Mouse (Mus musculus): ENCODE measurements around the gene Telo2.
A peak's percentile ranks its signal among the peaks of the same experiment; 100 is the strongest.
"Not testable (repeated sequence)": the region's sequence is repeated elsewhere in the genome, so short reads cannot be mapped to it uniquely, and the experiment has no call there.

Telo2 gene

GRCm38 (mm10) chr17:25115664-25116432 lies at the start of gene Telo2:
Gene Telo2, minus strand, starts transcription at chr17:25115967.
- DNase-seq (ENCODE audit: low read depth, low spot score), result peak; percentile 86

GRCm38 (mm10) chr17:25164770-25165169 lies 49.0 kb upstream of the Telo2 start:
- DNase-seq (ENCODE audit: low read depth, low spot score), result no peak

DNA sequence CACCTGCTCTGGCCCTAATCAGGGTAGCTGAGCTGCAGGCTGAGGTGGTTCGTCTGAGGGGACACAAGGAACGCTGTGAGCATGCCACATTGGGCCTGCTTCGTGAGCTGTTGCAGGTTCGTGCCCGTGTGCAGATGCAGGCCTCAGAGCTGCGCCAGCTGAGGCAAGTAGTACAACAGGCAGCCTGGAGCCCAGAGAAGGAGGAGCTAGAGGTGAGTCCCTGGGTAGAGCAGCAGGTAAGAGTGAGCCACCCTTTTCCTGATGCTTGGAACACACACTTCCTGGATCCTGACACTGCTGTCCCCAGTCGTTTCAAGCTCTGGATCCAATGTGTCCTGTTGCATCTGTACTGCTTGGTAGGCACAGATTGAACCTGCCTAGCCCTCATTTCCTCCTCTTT lies 47.6 kb upstream of the Telo2 start:
- no peak for DNase-seq (ENCODE audit: low read depth, low spot score)

DNA sequence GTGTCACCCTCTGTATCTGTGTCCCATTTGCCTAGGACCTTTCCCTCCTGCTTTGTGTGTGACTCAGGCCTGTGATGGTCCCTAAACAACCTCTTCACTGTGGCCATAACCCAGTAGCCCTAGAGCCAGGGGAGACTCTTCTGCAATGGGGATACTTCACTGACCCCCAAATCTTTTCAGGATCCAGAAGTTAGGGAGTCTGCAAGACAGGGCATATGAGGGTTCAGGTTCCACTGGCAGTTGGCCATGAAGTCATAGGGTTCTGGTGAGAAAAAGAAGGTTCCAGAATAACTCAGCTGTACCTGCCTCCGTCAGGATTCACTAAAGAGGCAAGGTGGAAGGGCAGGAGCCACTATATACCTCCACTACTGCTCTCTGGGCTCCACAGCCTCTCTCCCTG lies 46.4 kb upstream of the Telo2 start, which contains the start of gene Ccdc154:
Gene Ccdc154, plus strand, starts transcription at position 301 of the 400 bp plus-strand sequence.
- DNase-seq (ENCODE audit: low read depth, low spot score), result no peak

- DNase-seq (ENCODE audit: low read depth, low spot score), result no peak
Observed at GRCm38 (mm10) chr17:25139960-25140359, 24.2 kb upstream of the Telo2 start.

- DNase-seq (ENCODE audit: low read depth, low spot score), result no peak
Observed at GRCm38 (mm10) chr17:25138803-25139202, 23.0 kb upstream of the Telo2 start.

DNA sequence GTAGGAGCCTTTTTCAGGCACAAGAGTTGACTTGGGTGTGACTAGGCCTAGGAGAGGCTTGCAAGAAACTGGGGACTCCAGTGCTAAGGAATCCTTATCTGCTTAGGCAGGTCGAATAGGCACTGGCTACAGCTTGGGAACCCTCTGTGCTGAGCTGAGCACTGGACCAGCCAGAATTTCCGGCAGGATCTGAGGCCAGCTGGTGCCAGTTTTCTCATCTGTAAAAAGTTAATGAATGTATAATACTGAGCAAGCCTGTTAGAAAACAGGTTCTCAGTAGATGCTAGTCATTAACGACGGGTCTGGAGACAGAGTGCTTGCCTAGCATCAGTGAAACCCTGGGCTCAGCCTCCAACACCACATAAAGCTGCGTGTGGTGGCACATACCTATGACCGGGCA lies 19.9 kb upstream of the Telo2 start:
- no peak for DNase-seq (ENCODE audit: low read depth, low spot score)

- peak; percentile 83 for DNase-seq (ENCODE audit: low read depth, low spot score)
Observed at GRCm38 (mm10) chr17:25133275-25133698, 17.5 kb upstream of the Telo2 start, which contains the start of gene Clcn7. Gene Clcn7, plus strand, starts transcription at chr17:25133391.

- DNase-seq (ENCODE audit: low read depth, low spot score), result no peak
Observed at GRCm38 (mm10) chr17:25130060-25130459, 14.3 kb upstream of the Telo2 start.

DNA sequence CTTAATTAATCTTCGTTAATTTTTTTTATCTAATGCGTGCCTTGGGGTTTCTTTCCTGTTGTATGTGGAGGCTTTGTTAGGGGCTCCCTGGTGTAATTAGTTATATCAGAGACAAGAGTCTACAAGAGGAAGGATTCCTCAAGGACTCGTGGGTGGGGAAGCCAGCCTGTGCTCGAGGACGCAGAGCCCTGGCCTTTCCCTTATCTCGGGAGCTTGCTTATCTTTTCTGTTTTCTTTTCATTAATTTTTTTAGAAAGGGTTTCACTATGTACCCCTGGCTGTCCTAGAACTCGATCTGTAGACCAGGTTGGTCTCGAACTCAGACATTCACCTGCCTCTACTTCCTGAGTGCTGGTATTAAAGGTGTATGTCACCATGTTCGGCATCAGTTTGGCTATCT lies 11.9 kb upstream of the Telo2 start:
- DNase-seq (ENCODE audit: low read depth, low spot score), result no peak

DNA sequence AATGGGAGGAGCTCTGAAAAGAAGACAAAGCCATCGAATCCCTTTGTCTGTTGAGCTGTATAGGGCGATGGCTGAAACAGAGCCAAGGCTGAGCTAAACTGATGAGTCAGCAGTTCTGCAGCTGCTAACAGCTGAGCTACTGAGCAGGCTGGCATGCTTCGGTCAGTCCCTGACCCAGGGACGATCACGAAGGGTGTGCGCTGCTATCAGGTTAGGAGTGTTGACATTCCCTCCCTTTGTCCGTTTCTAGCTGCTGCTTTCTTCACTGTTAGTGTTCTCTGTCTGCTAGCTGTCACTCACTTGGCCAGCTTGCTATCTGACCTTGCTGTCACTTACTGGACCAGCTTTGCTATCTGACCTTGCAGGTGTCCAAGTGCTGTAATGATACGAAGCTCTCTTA lies 11.3 kb upstream of the Telo2 start:
- DNase-seq (ENCODE audit: low read depth, low spot score), result peak; percentile 13

- DNase-seq (ENCODE audit: low read depth, low spot score), result not testable (repeated sequence)
Observed at GRCm38 (mm10) chr17:25125442-25126060, 9.8 kb upstream of the Telo2 start.

GRCm38 (mm10) chr17:25123979-25124378 lies 8.2 kb upstream of the Telo2 start:
- DNase-seq (ENCODE audit: low read depth, low spot score), result no peak

DNA sequence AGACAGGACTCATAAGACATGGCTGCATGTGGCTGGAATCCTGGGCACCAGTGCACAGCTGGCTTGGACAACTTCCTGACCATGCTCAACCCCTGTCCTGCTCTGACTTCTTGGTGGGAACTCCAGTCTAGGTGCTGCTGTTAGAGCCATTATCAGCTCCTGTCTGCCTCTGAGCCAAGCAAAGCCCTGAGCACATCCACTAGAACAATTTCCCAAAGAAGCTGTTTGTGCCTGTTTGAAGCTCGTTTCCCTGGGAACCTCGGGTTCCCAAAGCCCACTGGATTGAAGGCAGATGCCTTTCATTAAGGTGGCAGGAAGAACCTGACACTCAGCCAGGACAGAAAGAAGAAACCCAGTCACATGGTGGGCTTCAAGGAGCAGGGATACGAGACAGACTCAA lies 4.6 kb upstream of the Telo2 start, which contains the start of gene Ptx4:
Gene Ptx4, plus strand, starts transcription at position 355 of the 400 bp plus-strand sequence.
- DNase-seq (ENCODE audit: low read depth, low spot score), result no peak

DNA sequence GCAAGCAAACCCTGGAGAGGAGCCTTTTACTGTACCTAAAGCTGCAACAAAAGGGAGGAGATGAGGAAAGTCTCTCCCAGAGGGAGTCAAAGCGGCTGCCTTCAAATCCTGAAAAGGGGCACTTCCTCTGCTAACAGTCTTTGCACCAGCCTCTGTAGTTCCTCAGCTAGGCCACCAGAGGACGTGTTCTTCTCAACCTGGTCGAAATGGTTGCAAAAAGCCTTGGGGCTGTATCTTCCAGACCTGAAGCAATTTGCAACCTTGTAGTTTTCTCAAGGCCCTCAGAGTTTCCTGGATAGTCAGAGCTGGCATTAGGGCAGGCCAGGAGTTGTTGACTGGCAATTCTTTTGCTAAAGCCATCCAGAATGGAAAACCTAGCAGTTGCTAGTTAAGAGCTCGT lies 1.5 kb upstream of the Telo2 start:
- peak; percentile 15 for DNase-seq (ENCODE audit: low read depth, low spot score)

- DNase-seq (ENCODE audit: low read depth, low spot score), result peak; percentile 15
Observed at GRCm38 (mm10) chr17:25114908-25115645, 690 bp downstream of the Telo2 start.

GRCm38 (mm10) chr17:25112423-25112810 lies 3.4 kb downstream of the Telo2 start:
- no peak for DNase-seq (ENCODE audit: low read depth, low spot score)

DNA sequence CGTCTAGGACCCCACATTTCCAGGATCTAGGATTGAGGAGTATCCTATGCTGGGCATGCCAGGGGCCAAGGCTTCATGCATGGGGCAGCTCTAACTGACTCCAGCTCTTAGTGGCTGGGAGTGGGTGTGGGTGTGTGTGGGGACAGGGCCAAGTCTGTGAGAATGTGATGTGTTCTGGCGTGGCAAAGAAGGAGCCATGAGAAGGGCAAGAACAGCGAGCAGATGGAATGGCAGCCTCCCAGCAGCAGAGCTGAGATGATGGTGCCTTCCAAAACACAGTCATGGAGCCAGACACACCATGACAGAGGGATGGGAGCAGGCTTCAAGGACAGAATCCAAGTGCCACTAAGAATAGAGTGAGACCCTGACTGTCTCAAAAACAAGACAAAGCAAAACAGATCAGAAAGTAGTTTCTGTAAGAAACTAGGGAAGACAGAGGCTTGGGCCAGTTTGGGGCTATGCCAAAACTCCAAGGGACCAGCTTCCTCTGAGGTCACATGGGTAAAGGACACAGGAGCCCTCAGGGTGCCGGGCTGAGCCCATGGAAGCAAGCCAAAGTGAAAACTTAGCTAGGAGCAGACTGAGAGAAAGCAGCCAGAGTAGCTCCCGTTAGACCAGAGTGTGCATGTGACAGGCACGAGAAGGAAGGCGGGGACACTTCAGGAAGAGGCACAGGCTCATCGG lies 3.9 kb downstream of the Telo2 start:
- peak; percentile 68 for DNase-seq (ENCODE audit: low read depth, low spot score)

DNA sequence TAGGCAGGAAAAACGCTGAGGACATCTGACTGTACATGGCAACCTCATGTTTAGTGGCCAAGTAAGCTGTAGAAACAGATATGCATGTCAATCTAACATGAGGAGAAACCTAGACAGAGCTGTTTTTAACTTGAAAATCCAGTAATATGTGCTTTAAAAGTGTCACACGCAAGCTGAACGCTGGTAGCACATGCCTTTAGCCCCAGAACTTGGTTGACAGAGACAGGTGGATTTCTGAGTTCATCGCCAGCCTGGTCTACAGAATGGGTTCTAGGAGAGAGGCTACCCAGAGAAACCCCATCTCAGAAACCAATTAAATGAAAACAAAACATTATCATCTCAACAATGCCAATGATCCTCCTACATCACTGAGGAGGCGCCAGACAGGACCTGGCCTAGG lies 4.5 kb downstream of the Telo2 start:
- no peak for DNase-seq (ENCODE audit: low read depth, low spot score)

- no peak for DNase-seq (ENCODE audit: low read depth, low spot score)
Observed at GRCm38 (mm10) chr17:25110590-25110989, 5.2 kb downstream of the Telo2 start.

GRCm38 (mm10) chr17:25109578-25109977 lies 6.2 kb downstream of the Telo2 start:
- no peak for DNase-seq (ENCODE audit: low read depth, low spot score)

- DNase-seq (ENCODE audit: low read depth, low spot score), result no peak
Observed at GRCm38 (mm10) chr17:25107786-25108185, 8.0 kb downstream of the Telo2 start.
